Mouse (Mus musculus) megakaryocyte, embryonic 14.5 days (primary cell): ENCODE results near the gene Samsn1. TPM values are rescaled to one million over a fixed set of nuclear protein-coding genes. Genes with fewer than 3 reads are reported as not detected.

Source experiments
- H3K27me3 ChIP-seq: replicated peaks from 2 replicates; pipeline ENCODE3; 2012; ENCODE audit warnings: inconsistent platforms
- H3K36me3 ChIP-seq: replicated peaks from 2 replicates; pipeline ENCODE3; 2012; ENCODE audit warnings: low read length, inconsistent platforms, mixed read lengths
- H3K4me1 ChIP-seq: 2 replicates; pipeline ENCODE4 v1.6.1; 2012; ENCODE audit warnings: inconsistent platforms
- H3K4me3 ChIP-seq: replicated peaks from 2 replicates; pipeline ENCODE3; 2012; ENCODE audit warnings: moderate library complexity, mild to moderate bottlenecking, inconsistent platforms
- H3K9me3 ChIP-seq: 2 replicates; pipeline ENCODE4 v1.6.1; 2012; ENCODE audit warnings: inconsistent platforms
- FLI1 ChIP-seq: IDR thresholded peaks from 2 replicates; pipeline ENCODE4 v1.6.1; 2012; ENCODE audit warnings: low read length, inconsistent platforms, mixed read lengths
- GATA1 ChIP-seq: IDR thresholded peaks from 3 replicates; pipeline ENCODE4 v1.6.1; 2012; ENCODE audit warnings: mixed read lengths, low read length, inconsistent platforms, borderline replicate concordance
- polyA plus RNA-seq: library from polyadenylated mRNA; stranded (reverse); fragments of >175 nt; gene quantifications from 2 replicates; pipeline ENCODE4 v1.2.3, GENCODE M21; 2012; ENCODE audit warnings: low replicate concordance; ENCODE audit not compliant: insufficient read depth

Gene Samsn1
- polyA plus RNA-seq: 1.6 TPM in 1 of 2 replicates, not detected in the other

DNA sequence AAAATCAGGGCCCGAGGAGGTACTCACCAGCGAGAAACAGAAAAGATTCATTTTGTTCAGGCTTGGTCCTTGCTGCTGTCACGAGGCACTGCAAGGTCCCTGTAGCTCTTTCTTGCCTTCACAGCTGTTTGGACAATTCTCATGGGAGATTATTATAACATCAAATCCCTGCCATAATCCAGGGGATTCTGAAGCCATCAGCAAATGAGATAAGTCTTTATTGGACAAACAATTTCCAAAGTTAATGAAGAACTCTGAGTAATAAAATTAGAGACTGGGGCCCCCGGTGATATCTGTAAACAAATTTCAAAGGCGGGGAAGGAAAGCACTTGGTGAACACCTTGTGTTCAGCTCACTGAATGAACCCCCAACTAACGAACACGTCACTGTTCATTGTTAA, at the start of gene Samsn1:
Samsn1 (minus strand) TSS at position 101 of the 400 bp plus-strand sequence.
- H3K36me3 ChIP-seq: no peaks in the 10 kb centered on the region
- no peak within 1 kb of the TSS for H3K4me3 ChIP-seq
- TF ChIP-seq FLI1: no peak
- no peak for TF ChIP-seq GATA1
- no peaks in the 10 kb centered on the region for H3K4me1 ChIP-seq
- H3K27me3 ChIP-seq: no peaks in the 10 kb centered on the region
- H3K9me3 ChIP-seq: no peaks in the 10 kb centered on the region

DNA sequence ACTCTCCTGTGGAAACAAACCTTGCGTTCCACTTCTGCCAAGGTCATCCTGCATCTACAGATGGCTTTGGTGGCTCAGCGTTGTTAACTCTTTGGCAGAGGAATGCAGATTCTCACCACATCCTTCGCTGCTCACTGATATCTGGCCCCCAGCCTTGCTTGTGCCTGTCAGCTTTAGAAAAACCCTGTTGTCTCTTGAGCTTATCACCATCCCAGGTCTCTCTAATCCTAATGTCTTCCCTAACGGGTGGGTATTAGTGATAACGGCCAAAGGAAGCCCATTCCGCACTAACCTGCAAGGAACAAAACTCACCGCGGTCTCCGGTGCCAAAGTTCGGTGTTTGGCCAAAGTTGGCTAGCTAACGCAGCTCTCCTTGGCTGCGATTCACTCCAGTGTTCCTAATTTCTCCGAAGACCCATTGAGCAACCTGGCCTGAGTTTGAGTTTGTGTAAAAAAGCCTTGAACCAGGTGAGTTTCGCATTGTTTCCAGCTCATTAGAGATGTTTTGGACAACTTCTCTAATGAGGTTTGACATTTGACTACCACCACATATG, 44.1 kb upstream of the Samsn1 start:
- Histone ChIP-seq H3K36me3 (no peaks in the 10 kb centered on the region), H3K4me3 (no peak overlapping the region)

DNA sequence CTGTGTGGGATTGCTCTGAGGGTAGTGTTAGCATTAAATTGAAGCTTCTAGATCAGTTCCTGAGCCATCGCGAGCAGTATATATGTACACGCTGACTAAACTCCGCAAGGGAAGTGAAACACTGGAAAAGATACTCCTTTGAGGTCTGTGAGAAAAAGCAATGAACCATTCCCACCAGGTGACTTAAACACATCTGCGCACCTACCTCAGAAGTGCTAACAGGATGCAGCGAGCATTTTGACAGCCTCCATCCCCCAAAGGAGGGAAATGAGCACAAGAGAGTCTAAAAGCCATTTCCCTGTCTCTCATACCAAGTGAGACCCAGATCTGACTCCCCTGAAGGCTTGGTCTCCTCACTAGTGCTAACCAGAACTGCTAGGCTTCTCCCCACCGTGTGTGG, 32.9 kb upstream of the Samsn1 start:
- Histone ChIP-seq H3K36me3 (no peaks in the 10 kb centered on the region), H3K9me3 (peaks cover 13% of the 10 kb centered on the region), H3K4me1 (no peaks in the 10 kb centered on the region), H3K4me3 (no peak overlapping the region), H3K27me3 (no peaks in the 10 kb centered on the region)
- TF ChIP-seq GATA1: no peak
- TF ChIP-seq FLI1: no peak

More for the DNA sequence above, 44.1 kb upstream of the Samsn1 start:
- Histone ChIP-seq H3K4me1 (no peaks in the 10 kb centered on the region), H3K27me3 (no peaks in the 10 kb centered on the region), H3K9me3 (peaks cover 4% of the 10 kb centered on the region; the same call in 1 of the 2 replicates)
- no peak for TF ChIP-seq GATA1
- TF ChIP-seq FLI1: no peak

DNA sequence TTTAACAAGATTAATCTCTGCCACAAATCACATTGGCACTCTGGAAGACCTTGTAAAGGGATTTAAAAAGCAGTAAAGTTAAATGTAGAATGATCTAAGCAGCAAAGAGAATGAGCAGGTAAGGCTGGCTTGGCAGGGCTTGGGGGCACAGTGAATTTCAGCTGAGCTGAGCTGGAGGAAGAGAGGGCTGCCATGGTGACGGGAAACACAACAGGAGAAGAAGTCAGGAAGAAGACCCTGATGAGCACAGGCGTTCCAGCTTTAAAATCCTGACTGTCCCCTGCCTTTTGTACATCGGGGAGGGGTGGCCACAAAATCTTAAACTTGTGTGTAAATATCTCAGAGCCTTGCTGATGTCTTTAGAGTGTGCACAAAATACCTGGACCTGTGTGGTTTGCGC, 32.0 kb upstream of the Samsn1 start:
- TF ChIP-seq FLI1 (no peak), GATA1 (no peak)
- Histone ChIP-seq H3K27me3 (no peaks in the 10 kb centered on the region), H3K4me1 (no peaks in the 10 kb centered on the region), H3K36me3 (no peaks in the 10 kb centered on the region), H3K9me3 (peaks cover 13% of the 10 kb centered on the region), H3K4me3 (no peak overlapping the region)

DNA sequence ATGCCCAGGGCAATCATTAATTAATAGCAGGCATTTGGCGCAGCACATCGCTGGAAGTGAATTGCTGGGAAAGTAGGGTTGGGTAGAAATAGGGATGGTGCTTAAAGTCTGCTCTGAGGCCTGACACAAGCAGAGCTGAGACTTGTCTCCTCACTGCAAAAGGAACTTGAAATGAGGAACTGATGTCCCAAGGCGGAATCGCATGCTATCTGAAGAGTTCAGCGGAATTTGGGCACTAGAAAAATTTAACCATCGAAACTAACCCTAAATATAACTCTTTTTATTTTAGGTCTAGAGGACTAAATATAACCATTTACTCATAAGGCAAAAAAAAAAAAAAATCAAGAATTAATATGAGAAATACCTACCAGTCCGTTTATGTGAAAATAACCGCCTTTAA, 31.5 kb upstream of the Samsn1 start:
- no peaks in the 10 kb centered on the region for H3K4me1 ChIP-seq
- H3K36me3 ChIP-seq: no peaks in the 10 kb centered on the region
- TF ChIP-seq GATA1 (no peak), FLI1 (no peak)
- no peaks in the 10 kb centered on the region for H3K27me3 ChIP-seq
- no peak overlapping the region for H3K4me3 ChIP-seq
- peaks cover 13% of the 10 kb centered on the region for H3K9me3 ChIP-seq

DNA sequence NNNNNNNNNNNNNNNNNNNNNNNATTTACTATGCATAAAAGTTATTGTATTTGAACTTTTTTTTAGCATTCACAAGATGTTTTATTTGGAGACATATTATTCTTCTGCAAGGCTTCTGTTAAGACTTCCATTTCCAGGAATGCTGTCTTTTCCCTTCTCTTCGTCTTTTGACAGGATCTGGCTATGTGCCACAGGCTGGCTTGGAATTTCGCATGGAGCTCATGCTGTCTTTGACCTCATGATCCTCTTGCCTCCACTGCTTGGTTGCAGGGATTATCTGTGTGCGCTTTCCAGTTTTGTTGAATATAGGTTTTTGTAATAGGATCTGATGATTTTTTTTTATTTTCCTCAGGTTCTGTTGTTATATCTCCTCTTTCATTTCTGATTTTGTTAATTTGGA, 25.0 kb upstream of the Samsn1 start:
- TF ChIP-seq GATA1 (no peak), FLI1 (no peak)
- Histone ChIP-seq H3K4me3 (no peak overlapping the region), H3K4me1 (no peaks in the 10 kb centered on the region), H3K36me3 (no peaks in the 10 kb centered on the region), H3K27me3 (no peaks in the 10 kb centered on the region), H3K9me3 (no peaks in the 10 kb centered on the region)

DNA sequence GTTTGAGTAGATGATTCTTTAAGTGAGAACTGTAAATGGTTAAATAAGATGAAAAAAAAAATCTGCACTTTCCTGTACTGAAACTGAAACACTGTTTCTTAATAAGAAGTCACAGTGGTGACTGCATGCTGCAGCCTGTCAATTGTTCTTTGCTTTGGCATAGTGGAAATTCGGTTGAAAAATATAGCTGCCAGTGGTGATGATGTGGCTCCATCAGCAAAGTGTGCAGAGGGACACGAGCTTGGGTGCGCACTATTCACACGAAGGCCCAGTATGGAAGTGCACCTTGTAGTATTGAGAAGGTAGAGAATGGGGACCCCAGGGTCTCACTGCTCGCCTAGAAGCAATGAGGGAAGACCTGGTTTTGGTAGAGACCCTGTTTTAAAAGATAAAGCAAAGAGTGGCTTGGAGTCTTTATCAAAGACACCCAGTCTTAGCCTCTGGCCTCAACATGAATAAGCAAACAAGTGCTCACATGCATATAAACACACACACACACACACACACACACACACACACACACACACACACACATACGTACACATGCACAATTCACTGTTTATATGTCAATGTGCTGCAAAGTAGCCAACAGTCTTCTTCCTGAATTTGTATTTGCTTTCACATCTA, 18.4 kb upstream of the Samsn1 start:
- H3K4me3 ChIP-seq: no peak overlapping the region
- no peak for TF ChIP-seq GATA1
- TF ChIP-seq FLI1: no peak

DNA sequence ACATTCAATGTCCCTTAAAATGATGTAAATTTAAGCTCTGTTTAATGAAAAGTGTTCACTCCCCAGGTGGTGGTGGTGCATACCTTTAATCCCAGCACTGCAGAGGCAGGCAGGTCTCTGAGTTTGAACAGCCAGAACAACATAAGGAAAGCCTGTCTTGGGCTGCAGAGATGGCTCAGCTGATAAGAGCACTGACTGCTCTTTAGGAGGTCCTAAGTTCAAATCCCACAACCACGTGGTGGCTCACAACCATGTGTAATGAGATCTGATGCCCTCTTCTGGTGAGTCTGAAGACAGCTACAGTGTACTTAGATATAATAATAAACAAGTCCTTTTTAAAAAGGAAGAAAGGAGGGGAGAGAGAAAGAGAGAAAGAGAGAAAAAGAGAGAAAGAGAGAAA, 2.9 kb downstream of the Samsn1 start:
- Histone ChIP-seq H3K9me3 (no peaks in the 10 kb centered on the region), H3K4me1 (no peaks in the 10 kb centered on the region), H3K36me3 (no peaks in the 10 kb centered on the region), H3K27me3 (no peaks in the 10 kb centered on the region), H3K4me3 (no peak overlapping the region)
- no peak for TF ChIP-seq FLI1
- TF ChIP-seq GATA1: no peak

More for the DNA sequence above, 18.4 kb upstream of the Samsn1 start:
- Histone ChIP-seq H3K4me1 (peaks cover 11% of the 10 kb centered on the region), H3K27me3 (no peaks in the 10 kb centered on the region), H3K9me3 (no peaks in the 10 kb centered on the region), H3K36me3 (no peaks in the 10 kb centered on the region)

DNA sequence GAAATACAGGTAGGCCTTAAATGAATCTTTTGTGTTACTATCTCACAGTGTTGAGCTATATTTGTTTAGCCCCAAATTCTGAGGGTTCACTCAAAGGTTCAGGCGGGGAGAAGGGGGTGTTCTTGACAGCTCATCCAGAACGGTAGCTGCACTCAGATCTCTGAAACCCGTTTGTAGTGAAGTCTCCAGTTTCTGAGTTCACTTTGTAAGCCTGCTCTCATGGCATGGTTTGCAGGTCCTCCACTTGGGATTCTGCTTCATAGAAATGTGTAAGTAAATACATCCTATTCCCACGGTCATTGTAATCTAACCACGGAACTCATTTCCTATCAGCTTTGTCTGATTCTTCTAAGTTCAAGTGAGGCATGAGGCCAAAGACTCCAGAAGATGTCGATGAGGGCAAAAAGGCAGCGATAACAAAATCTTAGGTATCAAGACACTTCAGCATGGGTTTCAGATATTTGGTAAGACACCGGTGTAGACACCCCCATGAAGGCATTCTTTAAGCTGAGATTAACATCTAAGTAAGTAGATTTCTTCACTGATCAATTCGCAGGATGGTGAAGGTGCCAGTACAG, 18.2 kb downstream of the Samsn1 start:
- Histone ChIP-seq H3K36me3 (no peaks in the 10 kb centered on the region), H3K4me1 (peaks cover 33% of the 10 kb centered on the region), H3K9me3 (no peaks in the 10 kb centered on the region), H3K4me3 (no peak overlapping the region), H3K27me3 (no peaks in the 10 kb centered on the region)
- no peak for TF ChIP-seq FLI1
- no peak for TF ChIP-seq GATA1

DNA sequence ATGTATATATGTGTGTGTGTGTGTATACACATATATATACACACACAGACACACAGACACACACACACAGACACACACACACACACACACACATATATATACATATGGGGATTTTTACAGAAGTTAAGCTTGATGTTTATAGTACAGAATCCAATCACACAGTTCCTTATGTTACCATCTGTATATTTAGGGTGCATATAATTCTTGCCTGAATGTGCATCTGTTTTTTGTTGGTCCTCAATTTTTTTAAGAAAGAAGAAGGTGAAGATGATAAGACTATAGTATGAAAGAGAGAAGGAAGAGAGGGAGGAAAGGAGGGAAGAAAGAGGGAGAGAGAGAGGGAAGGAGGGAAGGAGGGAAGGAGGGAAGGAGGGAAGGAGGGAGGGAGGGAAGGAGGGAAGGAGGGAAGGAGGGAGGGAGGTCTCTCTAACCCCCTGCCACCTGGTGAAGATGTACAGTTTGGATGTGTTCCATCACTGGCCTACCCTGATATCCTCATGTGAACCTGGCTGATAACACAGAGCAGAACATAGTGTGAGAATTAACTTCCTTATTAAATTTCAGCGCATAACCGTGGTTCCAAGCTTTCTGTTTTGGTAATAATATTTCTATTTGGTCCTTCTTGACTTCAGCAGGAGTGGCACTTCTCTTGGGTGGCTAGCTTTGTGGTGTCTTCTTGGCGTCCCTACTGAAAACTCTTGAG, 19.1 kb downstream of the Samsn1 start:
- Histone ChIP-seq H3K36me3 (no peaks in the 10 kb centered on the region), H3K4me3 (no peak overlapping the region), H3K27me3 (no peaks in the 10 kb centered on the region), H3K9me3 (no peaks in the 10 kb centered on the region), H3K4me1 (peaks cover 33% of the 10 kb centered on the region)
- TF ChIP-seq GATA1 (no peak), FLI1 (no peak)
